Mouse (Mus musculus): ENCODE measurements around the gene Tatdn3. TPM values are rescaled to one million over a fixed set of nuclear protein-coding genes. Genes with fewer than 3 reads are reported as not detected.

Gene Tatdn3
- polyA plus RNA-seq, 1 experiment from 2014 or later, result 6.4 TPM

- peaks cover 65% of the 10 kb centered on the region for H3K36me3 ChIP-seq (ENCODE audit: control insufficient read depth, insufficient read depth)
- H3K4me2 ChIP-seq (ENCODE audit: low read depth, low read length), result no peak overlapping the region
- H3K4me1 ChIP-seq (ENCODE audit: control insufficient read depth, low read depth, low read length), result peaks cover 7% of the 10 kb centered on the region
- no peak overlapping the region for H3K4me3 ChIP-seq (ENCODE audit: low read depth, low read length)
- no peaks in the 10 kb centered on the region for H3K27me3 ChIP-seq (ENCODE audit: control insufficient read depth, insufficient read depth, low read depth, low read length)
- H3K9ac ChIP-seq (ENCODE audit: low read depth, low read length), result no peak overlapping the region
- WGBS (ENCODE audit: insufficient replicate concordance), result 76% methylated on average over 6 of the region's 6 CpGs
- H3K27ac ChIP-seq (ENCODE audit: low read length), result no peak overlapping the region; the same call in 1 of the 2 replicates
- ATAC-seq (ENCODE audit: low read depth), result no peak
- H3K9me3 ChIP-seq (replicated peaks; ENCODE audit: control insufficient read depth, low read length), result no peaks in the 10 kb centered on the region
These were observed 8.9 kb upstream of the Tatdn3 start for GRCm38 (mm10) chr1:191071613-191072012.

DNA sequence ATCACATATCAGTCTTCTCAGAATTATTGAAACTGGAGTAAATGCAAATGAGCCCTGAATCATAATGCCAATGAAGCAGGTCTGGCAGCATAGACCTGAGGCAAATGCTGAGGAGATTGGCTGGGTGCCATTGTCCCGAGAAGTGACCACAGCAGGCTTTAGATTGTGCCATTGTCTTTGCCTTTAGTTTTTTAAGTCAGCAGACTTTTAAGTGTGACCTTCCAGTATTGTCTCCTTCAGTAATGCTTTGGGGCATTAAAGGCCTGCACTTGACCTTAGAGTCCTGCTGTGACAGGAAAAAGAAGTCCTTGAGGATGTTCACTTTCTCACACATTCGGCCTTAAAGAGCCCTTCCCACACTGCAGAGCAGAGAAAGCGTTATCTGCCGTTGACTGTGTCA is 7.5 kb upstream of the Tatdn3 start:
- Histone ChIP-seq H3K4me3 (ENCODE audit: low read depth, low read length) (no peak overlapping the region), H3K27ac (ENCODE audit: low read length) (no peak overlapping the region), H3K27me3 (ENCODE audit: control insufficient read depth, insufficient read depth, low read depth, low read length) (no peaks in the 10 kb centered on the region), H3K9ac (ENCODE audit: low read depth, low read length) (no peak overlapping the region), H3K9me3 (replicated peaks; ENCODE audit: control insufficient read depth, low read length) (no peaks in the 10 kb centered on the region), H3K4me1 (ENCODE audit: control insufficient read depth, low read depth, low read length) (peaks cover 9% of the 10 kb centered on the region), H3K36me3 (ENCODE audit: control insufficient read depth, insufficient read depth) (peaks cover 62% of the 10 kb centered on the region), H3K4me2 (ENCODE audit: low read depth, low read length) (no peak overlapping the region)
- ATAC-seq (ENCODE audit: low read depth), result no peak
- WGBS (ENCODE audit: insufficient replicate concordance), result 84% methylated on average over 4 of the region's 4 CpGs

DNA sequence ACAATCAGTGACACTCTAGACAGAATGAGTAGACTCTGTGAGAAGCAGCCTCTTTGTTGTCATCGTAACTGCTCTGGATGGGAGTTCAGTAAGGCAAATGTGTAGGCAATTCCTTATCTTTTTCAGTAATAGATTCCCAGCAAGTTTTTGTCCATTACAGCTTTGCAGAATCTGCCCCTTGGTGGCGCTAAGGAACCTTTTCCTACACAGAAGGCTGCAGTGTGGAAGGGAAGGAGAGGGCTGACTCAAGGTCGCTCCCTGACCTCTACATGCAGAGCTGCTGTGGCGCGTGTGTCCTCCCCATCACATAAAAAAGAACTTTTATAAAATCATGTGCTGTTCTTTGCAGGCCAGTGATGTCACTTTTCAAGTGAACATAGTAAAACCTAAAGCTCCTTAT is 5.6 kb upstream of the Tatdn3 start:
- Histone ChIP-seq H3K36me3 (ENCODE audit: control insufficient read depth, insufficient read depth) (peaks cover 54% of the 10 kb centered on the region), H3K4me2 (ENCODE audit: low read depth, low read length) (no peak overlapping the region), H3K9me3 (replicated peaks; ENCODE audit: control insufficient read depth, low read length) (no peaks in the 10 kb centered on the region), H3K4me1 (ENCODE audit: control insufficient read depth, low read depth, low read length) (peaks cover 20% of the 10 kb centered on the region), H3K9ac (ENCODE audit: low read depth, low read length) (no peak overlapping the region), H3K27me3 (ENCODE audit: control insufficient read depth, insufficient read depth, low read depth, low read length) (no peaks in the 10 kb centered on the region), H3K4me3 (ENCODE audit: low read depth, low read length) (no peak overlapping the region), H3K27ac (ENCODE audit: low read length) (no peak overlapping the region)
- no peak for ATAC-seq (ENCODE audit: low read depth)
- WGBS (ENCODE audit: insufficient replicate concordance), result 82% methylated on average over 5 of the region's 5 CpGs

DNA sequence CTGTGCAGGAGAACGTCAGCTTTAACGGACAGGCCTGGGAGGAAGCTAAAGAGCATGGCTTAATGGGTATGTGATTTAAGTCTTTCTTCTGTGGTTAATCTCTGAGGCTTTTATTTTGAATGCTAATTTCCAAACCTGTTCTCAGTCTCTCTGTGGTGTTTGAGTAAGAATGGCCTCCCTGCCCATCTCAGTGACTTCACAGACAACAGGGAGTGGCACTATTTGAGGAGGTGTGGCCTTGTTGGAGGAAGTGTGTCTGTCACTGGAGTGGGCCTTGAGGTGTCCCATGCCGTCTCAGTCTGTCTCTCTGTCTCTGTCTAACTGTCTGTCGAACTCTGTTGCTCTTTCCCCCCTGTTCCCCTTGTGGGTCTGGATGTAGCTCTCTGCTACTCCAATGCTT is 2.5 kb upstream of the Tatdn3 start:
- Histone ChIP-seq H3K4me2 (ENCODE audit: low read depth, low read length) (no peak overlapping the region; the same call in 1 of the 2 replicates), H3K27me3 (ENCODE audit: control insufficient read depth, insufficient read depth, low read depth, low read length) (no peaks in the 10 kb centered on the region), H3K36me3 (ENCODE audit: control insufficient read depth, insufficient read depth) (peaks cover 26% of the 10 kb centered on the region), H3K9ac (ENCODE audit: low read depth, low read length) (no peak overlapping the region), H3K4me1 (ENCODE audit: control insufficient read depth, low read depth, low read length) (peaks cover 21% of the 10 kb centered on the region), H3K9me3 (replicated peaks; ENCODE audit: control insufficient read depth, low read length) (no peaks in the 10 kb centered on the region), H3K27ac (ENCODE audit: low read length) (no peak overlapping the region), H3K4me3 (ENCODE audit: low read depth, low read length) (no peak overlapping the region)
- ATAC-seq (ENCODE audit: low read depth), result no peak
- 70% methylated on average over 4 of the region's 4 CpGs for WGBS (ENCODE audit: insufficient replicate concordance)

GRCm38 (mm10) chr1:191064535-191064934 is 1.8 kb upstream of the Tatdn3 start:
- ATAC-seq (ENCODE audit: low read depth), result no peak
- peaks cover 21% of the 10 kb centered on the region for H3K4me1 ChIP-seq (ENCODE audit: control insufficient read depth, low read depth, low read length)
- no peaks in the 10 kb centered on the region for H3K27me3 ChIP-seq (ENCODE audit: control insufficient read depth, insufficient read depth, low read depth, low read length)
- no peaks in the 10 kb centered on the region for H3K9me3 ChIP-seq (replicated peaks; ENCODE audit: control insufficient read depth, low read length)
- peaks cover 20% of the 10 kb centered on the region for H3K36me3 ChIP-seq (ENCODE audit: control insufficient read depth, insufficient read depth)
- peak overlapping the region; percentile 25; the same call in 1 of the 2 replicates for H3K4me2 ChIP-seq (ENCODE audit: low read depth, low read length)
- no peak overlapping the region for H3K9ac ChIP-seq (ENCODE audit: low read depth, low read length)
- 74% methylated on average over 2 of the region's 2 CpGs for WGBS (ENCODE audit: insufficient replicate concordance)
- H3K27ac ChIP-seq (ENCODE audit: low read length), result no peak overlapping the region
- no peak overlapping the region for H3K4me3 ChIP-seq (ENCODE audit: low read depth, low read length)

GRCm38 (mm10) chr1:191063700-191064099 is 968 bp upstream of the Tatdn3 start:
- Histone ChIP-seq H3K4me2 (ENCODE audit: low read depth, low read length) (peak overlapping the region; percentile 88), H3K4me1 (ENCODE audit: control insufficient read depth, low read depth, low read length) (peaks cover 21% of the 10 kb centered on the region), H3K27me3 (ENCODE audit: control insufficient read depth, insufficient read depth, low read depth, low read length) (no peaks in the 10 kb centered on the region), H3K9ac (ENCODE audit: low read depth, low read length) (peak overlapping the region; percentile 85), H3K27ac (ENCODE audit: low read length) (no peak overlapping the region), H3K9me3 (replicated peaks; ENCODE audit: control insufficient read depth, low read length) (no peaks in the 10 kb centered on the region), H3K36me3 (ENCODE audit: control insufficient read depth, insufficient read depth) (peaks cover 15% of the 10 kb centered on the region), H3K4me3 (ENCODE audit: low read depth, low read length) (peak overlapping the region; percentile 79)
- ATAC-seq (ENCODE audit: low read depth), result no peak
- WGBS (ENCODE audit: insufficient replicate concordance), result 42% methylated on average over 9 of the region's 9 CpGs

- Histone ChIP-seq H3K27ac (ENCODE audit: low read length) (peak overlapping the region; percentile 58), H3K4me1 (ENCODE audit: control insufficient read depth, low read depth, low read length) (peaks cover 21% of the 10 kb centered on the region), H3K9me3 (replicated peaks; ENCODE audit: control insufficient read depth, low read length) (no peaks in the 10 kb centered on the region), H3K4me3 (ENCODE audit: low read depth, low read length) (peak overlapping the region; percentile 79), H3K36me3 (ENCODE audit: control insufficient read depth, insufficient read depth) (peaks cover 7% of the 10 kb centered on the region), H3K27me3 (ENCODE audit: control insufficient read depth, insufficient read depth, low read depth, low read length) (no peaks in the 10 kb centered on the region), H3K9ac (ENCODE audit: low read depth, low read length) (peak overlapping the region; percentile 85), H3K4me2 (ENCODE audit: low read depth, low read length) (peak overlapping the region; percentile 88)
- no peak for ATAC-seq (ENCODE audit: low read depth)
- WGBS (ENCODE audit: insufficient replicate concordance), result 5% methylated on average over 15 of the region's 15 CpGs
These were observed 421 bp downstream of the Tatdn3 start for GRCm38 (mm10) chr1:191062241-191062780.

DNA sequence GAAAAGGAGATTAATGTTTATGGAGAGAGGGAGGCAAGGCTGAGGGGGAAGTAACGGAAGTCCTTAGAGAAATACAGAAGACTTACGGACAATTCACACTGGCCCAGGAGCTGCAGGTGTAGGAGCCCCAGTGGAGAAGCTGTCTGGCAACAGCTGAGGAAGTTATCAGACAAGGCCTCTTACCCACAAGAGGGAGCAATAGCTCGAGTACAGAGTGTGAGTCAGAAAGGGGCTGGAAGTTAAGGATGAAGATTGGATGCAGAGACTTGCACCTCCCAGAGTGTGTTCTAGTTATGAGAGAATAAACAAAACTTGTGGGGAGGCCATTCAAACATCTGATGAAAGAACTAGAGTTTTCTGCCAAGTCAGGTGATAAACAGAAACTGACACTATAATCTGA is 5.3 kb downstream of the Tatdn3 start:
- Histone ChIP-seq H3K36me3 (ENCODE audit: control insufficient read depth, insufficient read depth) (no peaks in the 10 kb centered on the region), H3K27ac (ENCODE audit: low read length) (no peak overlapping the region), H3K9ac (ENCODE audit: low read depth, low read length) (no peak overlapping the region), H3K9me3 (replicated peaks; ENCODE audit: control insufficient read depth, low read length) (no peaks in the 10 kb centered on the region), H3K4me3 (ENCODE audit: low read depth, low read length) (no peak overlapping the region), H3K4me1 (ENCODE audit: control insufficient read depth, low read depth, low read length) (peaks cover 8% of the 10 kb centered on the region), H3K4me2 (ENCODE audit: low read depth, low read length) (no peak overlapping the region), H3K27me3 (ENCODE audit: control insufficient read depth, insufficient read depth, low read depth, low read length) (no peaks in the 10 kb centered on the region)
- 59% methylated on average over 3 of the region's 3 CpGs for WGBS (ENCODE audit: insufficient replicate concordance)
- no peak for ATAC-seq (ENCODE audit: low read depth)

GRCm38 (mm10) chr1:191055533-191055873 is 7.2 kb downstream of the Tatdn3 start:
- H3K4me1 ChIP-seq (ENCODE audit: control insufficient read depth, low read depth, low read length), result no peaks in the 10 kb centered on the region; the same call in none of the 2 replicates
- H3K27me3 ChIP-seq (ENCODE audit: control insufficient read depth, insufficient read depth, low read depth, low read length), result no peaks in the 10 kb centered on the region
- 24% methylated on average over 2 of the region's 2 CpGs for WGBS (ENCODE audit: insufficient replicate concordance)
- H3K4me3 ChIP-seq (ENCODE audit: low read depth, low read length), result no peak overlapping the region
- ATAC-seq (ENCODE audit: low read depth), result peak; percentile 65
- no peak overlapping the region for H3K4me2 ChIP-seq (ENCODE audit: low read depth, low read length)
- no peaks in the 10 kb centered on the region for H3K36me3 ChIP-seq (ENCODE audit: control insufficient read depth, insufficient read depth)
- H3K9me3 ChIP-seq (replicated peaks; ENCODE audit: control insufficient read depth, low read length), result no peaks in the 10 kb centered on the region
- 0 out of 2 replicates have a peak overlapping the region, but pooled peaks have one; percentile 12 for H3K27ac ChIP-seq (ENCODE audit: low read length)
- no peak overlapping the region for H3K9ac ChIP-seq (ENCODE audit: low read depth, low read length)

Data from liver, embryonic 16.5 days (tissue).